Mouse (Mus musculus): Measurements from ENCODE around the gene Retreg1. TPM values are rescaled to one million over a fixed set of nuclear protein-coding genes. Genes with fewer than 3 reads are reported as not detected.
"Not testable (repeated sequence)": the region's sequence is repeated elsewhere in the genome, so short reads cannot be mapped to it uniquely, and the experiment has no call there.

The Retreg1 gene
- polyA plus RNA-seq, 1 experiment from 2014 or later = 2.2 TPM

DNA sequence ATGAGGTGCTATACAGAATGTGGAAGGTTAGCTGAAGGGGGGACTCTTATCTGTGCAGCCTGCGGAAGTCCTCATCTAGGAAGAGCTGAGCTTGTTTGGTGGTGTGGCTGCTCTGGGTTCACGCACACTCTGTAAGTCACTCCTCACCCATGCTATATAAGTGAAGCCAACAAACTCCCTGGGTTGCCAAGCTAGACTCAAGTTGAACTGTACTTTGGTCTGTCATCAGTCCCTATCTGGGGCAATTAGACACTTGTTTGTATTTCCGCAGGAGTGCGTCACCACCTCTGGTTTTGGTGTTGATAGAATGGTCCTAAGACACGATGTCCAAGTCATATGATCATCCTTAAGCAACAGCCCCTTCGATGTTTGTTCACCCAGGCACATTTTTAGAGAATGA is 132.8 kb downstream of the Retreg1 start:
- Histone ChIP-seq H3K36me3 (ENCODE audit: control insufficient read depth, insufficient read depth, low read length) (no peaks in the 10 kb centered on the region), H3K4me1 (replicated peaks; ENCODE audit: control insufficient read depth, insufficient read depth, low read length) (no peaks in the 10 kb centered on the region)
- WGBS = 88% methylated on average over 6 of the region's 6 CpGs

DNA sequence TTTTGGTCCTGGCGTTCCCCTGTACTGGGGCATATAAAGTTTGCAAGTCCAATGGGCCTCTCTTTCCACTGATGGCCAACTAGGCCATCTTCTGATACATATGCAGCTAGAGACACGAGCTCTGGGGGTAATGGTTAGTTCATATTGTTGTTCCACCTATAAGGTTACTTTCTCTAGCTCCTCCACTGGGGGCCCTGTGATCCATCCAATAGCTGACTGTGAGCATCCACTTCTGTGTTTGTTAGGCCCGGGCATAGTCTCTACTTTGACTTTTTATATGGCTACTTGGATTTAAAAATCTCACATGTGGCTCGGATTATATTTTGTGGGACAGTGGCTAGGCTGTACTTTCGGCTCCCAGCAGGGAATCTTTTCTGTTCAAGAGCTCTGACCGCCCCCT is 140.6 kb downstream of the Retreg1 start:
- DNase-seq (ENCODE audit: low spot score); H3K27ac ChIP-seq (ENCODE audit: low read depth, low read length); H3K27me3 ChIP-seq (ENCODE audit: control insufficient read depth, insufficient read depth, low read length); H3K9me3 ChIP-seq (ENCODE audit: control insufficient read depth, low read length); H3K36me3 ChIP-seq (ENCODE audit: control insufficient read depth, insufficient read depth, low read length); H3K4me1 ChIP-seq (replicated peaks; ENCODE audit: control insufficient read depth, insufficient read depth, low read length); ATAC-seq (replicated peaks; ENCODE audit: low FRiP score): not testable (repeated sequence)
- Histone ChIP-seq H3K4me2 (ENCODE audit: low read depth, low read length, severe bottlenecking) (peak overlapping the region; percentile 88), H3K9ac (ENCODE audit: low read length) (peak overlapping the region; percentile 89), H3K4me3 (ENCODE audit: low read depth, low read length) (peak overlapping the region; percentile 96)
- 19% methylated on average over 6 of the region's 6 CpGs for WGBS

More for the DNA sequence above, 132.8 kb downstream of the Retreg1 start:
- no peak for DNase-seq (ENCODE audit: low spot score)
- H3K27ac ChIP-seq (ENCODE audit: low read depth, low read length) = no peak overlapping the region
- no peaks in the 10 kb centered on the region for H3K9me3 ChIP-seq (ENCODE audit: control insufficient read depth, low read length)
- H3K4me3 ChIP-seq (ENCODE audit: low read depth, low read length) = no peak overlapping the region
- no peak overlapping the region for H3K9ac ChIP-seq (ENCODE audit: low read length)
- no peak for ATAC-seq (replicated peaks; ENCODE audit: low FRiP score)
- H3K27me3 ChIP-seq (ENCODE audit: control insufficient read depth, insufficient read depth, low read length) = no peaks in the 10 kb centered on the region
- no peak overlapping the region for H3K4me2 ChIP-seq (ENCODE audit: low read depth, low read length, severe bottlenecking)

DNA sequence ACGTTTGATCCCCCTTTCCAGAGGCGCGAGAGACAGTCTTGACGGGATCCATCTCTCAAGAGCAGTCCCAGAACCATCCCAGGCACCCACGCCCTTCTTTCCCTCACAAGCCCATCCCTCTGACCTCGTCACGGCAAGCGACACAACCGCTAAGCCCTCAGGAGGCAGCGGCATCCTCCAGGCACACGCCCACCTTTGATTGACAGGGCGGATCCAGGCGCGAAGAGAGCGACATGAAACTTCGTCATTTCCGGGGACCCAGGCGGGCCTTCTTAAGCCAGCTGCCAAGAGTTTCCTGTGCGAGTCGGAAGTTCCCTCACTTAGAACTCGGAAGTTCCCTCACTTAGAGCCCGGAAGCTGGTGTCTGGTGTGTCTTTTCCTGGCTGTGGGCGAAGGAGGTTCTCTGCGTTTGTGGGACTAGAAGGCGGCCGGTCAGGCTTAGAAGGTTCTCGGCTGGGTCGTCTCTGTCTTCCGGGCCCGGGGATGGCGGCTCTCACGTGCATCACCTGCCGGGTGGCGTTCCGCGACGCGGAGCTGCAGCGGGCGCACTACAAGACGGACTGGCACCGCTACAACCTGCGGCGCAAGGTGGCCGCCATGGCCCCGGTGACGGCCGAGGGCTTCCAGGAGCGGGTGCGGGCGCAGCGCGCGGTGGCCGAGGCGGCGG is 141.2 kb downstream of the Retreg1 start, which contains the start of gene Zfp622:
TSS of gene Zfp622 (plus strand) at position 300 of the 667 bp plus-strand sequence.
- peak within 1 kb of the TSS; percentile 96 for H3K4me3 ChIP-seq (ENCODE audit: low read depth, low read length)
- no peaks in the 10 kb centered on the region for H3K27me3 ChIP-seq (ENCODE audit: control insufficient read depth, insufficient read depth, low read length)
- peak within 1 kb of the TSS; percentile 74 for H3K27ac ChIP-seq (ENCODE audit: low read depth, low read length)
- H3K36me3 ChIP-seq (ENCODE audit: control insufficient read depth, insufficient read depth, low read length) = no peaks in the 10 kb centered on the region; the same call in 1 of the 2 replicates
- WGBS = under 1% methylated on average over 53 of the region's 57 CpGs
- peak within 1 kb of the TSS; percentile 89 for H3K9ac ChIP-seq (ENCODE audit: low read length)
- no peaks in the 10 kb centered on the region for H3K9me3 ChIP-seq (ENCODE audit: control insufficient read depth, low read length)
- peak; percentile 98 for ATAC-seq (replicated peaks; ENCODE audit: low FRiP score)
- H3K4me2 ChIP-seq (ENCODE audit: low read depth, low read length, severe bottlenecking) = peak within 1 kb of the TSS; percentile 88
- peaks cover 7% of the 10 kb centered on the region; the same call in 1 of the 2 replicates for H3K4me1 ChIP-seq (replicated peaks; ENCODE audit: control insufficient read depth, insufficient read depth, low read length)
- peak; percentile 97 for DNase-seq (ENCODE audit: low spot score)

DNA sequence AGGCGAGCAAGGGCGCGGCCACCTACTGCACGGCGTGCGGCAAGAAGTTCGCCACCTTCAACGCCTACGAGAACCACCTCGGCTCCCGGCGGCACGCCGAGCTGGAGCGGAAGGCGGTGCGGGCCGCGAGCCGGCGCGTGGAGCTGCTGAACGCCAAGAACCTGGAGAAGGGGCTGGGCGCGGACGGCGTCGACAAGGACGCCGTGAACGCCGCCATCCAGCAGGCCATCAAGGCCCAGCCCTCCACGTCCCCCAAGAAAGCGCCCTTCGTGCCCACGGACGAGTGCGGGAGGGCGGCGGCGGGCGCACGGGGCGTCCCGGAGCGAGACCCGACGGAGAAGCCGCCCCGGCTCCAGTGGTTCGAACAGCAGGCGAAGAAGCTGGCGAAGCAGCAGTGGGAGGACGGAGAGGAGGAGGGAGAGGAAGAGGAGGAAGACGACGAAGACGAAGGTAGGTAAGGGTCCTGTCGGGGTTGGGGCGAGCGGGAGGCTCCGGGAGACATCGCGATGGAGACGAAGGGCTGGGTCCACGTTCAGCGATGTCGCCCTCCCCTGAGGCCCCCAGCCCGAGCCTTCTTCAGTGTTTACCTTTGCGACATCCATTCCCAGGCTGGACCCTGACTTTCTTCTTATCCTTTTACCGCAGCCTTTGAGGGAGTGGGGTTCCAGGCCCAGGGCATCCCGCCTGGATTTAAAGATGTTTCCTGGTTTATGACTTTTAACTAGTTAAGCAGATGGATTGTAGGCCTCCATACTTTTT is 141.9 kb downstream of the Retreg1 start:
- Histone ChIP-seq H3K4me3 (ENCODE audit: low read depth, low read length) (peak overlapping the region; percentile 96), H3K4me1 (replicated peaks; ENCODE audit: control insufficient read depth, insufficient read depth, low read length) (peaks cover 7% of the 10 kb centered on the region; the same call in 1 of the 2 replicates), H3K9ac (ENCODE audit: low read length) (peak overlapping the region; percentile 89), H3K36me3 (ENCODE audit: control insufficient read depth, insufficient read depth, low read length) (no peaks in the 10 kb centered on the region; the same call in 1 of the 2 replicates), H3K4me2 (ENCODE audit: low read depth, low read length, severe bottlenecking) (peak overlapping the region; percentile 88), H3K27ac (ENCODE audit: low read depth, low read length) (peak overlapping the region; percentile 74), H3K9me3 (ENCODE audit: control insufficient read depth, low read length) (no peaks in the 10 kb centered on the region), H3K27me3 (ENCODE audit: control insufficient read depth, insufficient read depth, low read length) (no peaks in the 10 kb centered on the region)
- DNase-seq (ENCODE audit: low spot score) (no peak), ATAC-seq (replicated peaks; ENCODE audit: low FRiP score) (no peak)
- WGBS = under 1% methylated on average over 68 of the region's 71 CpGs

DNA sequence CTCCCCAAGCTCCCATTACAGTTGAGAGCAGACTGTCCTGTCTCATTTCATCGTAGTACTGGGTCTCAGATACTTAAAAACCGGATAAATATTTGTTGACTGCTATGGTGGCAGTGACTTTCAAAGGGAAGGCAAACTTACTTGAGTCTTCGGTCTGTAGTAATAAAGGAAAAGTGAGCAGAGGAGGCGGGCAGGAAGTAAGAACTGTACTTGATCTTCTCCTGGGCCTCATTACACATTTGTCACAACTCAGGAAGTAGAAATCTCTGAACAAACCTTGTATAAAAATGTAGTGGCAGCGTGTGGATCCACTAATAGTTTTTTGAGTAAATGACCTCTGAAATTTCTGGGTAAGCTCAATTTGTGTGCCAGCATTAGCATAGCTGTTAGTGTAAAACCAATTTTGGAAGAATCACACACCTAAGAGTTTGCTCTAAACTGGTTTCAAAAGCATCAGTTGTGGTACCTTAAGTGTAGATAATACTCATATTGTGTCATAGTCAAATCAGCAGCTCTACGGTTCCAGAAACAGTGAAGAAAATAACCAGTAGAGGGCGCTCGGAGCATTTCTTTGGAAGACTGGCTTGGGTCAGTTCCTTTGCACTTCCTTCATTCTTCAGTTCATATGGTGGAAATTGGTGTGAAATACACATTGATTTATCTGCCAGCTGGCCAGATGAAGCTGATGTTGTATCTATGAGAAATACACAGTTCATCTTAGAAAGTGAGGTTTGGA is 150.2 kb downstream of the Retreg1 start:
- no peaks in the 10 kb centered on the region for H3K4me1 ChIP-seq (replicated peaks; ENCODE audit: control insufficient read depth, insufficient read depth, low read length)
- no peak overlapping the region for H3K9ac ChIP-seq (ENCODE audit: low read length)
- DNase-seq (ENCODE audit: low spot score) (peak; percentile 63), ATAC-seq (replicated peaks; ENCODE audit: low FRiP score) (0 out of 2 replicates have a peak, but pooled peaks have one; percentile 44)
- no peaks in the 10 kb centered on the region; the same call in 1 of the 2 replicates for H3K36me3 ChIP-seq (ENCODE audit: control insufficient read depth, insufficient read depth, low read length)
- H3K4me2 ChIP-seq (ENCODE audit: low read depth, low read length, severe bottlenecking) = no peak overlapping the region
- H3K27ac ChIP-seq (ENCODE audit: low read depth, low read length) = no peak overlapping the region
- H3K4me3 ChIP-seq (ENCODE audit: low read depth, low read length) = no peak overlapping the region
- 61% methylated on average over 8 of the region's 8 CpGs for WGBS
- H3K27me3 ChIP-seq (ENCODE audit: control insufficient read depth, insufficient read depth, low read length) = no peaks in the 10 kb centered on the region
- no peaks in the 10 kb centered on the region for H3K9me3 ChIP-seq (ENCODE audit: control insufficient read depth, low read length)

DNA sequence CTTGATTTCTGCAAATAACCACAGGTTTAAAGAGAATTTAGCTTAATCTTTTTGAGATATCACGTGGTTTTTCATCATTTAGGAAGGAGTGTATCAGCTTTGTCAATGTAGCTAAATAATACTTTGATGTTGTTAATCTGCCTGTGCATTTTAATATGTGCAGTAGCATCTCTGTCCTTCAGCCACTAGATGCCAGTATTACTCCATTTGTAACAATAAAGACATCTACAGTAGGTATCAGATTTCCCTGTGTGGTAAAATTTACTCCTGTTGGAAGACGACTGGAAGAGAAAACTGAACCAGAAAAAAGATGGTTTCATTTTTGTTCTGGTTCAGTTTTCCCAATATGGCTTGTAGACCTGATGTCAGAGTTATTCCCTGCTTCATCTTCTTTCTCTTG is 152.5 kb downstream of the Retreg1 start:
- H3K4me1 ChIP-seq (replicated peaks; ENCODE audit: control insufficient read depth, insufficient read depth, low read length) = no peaks in the 10 kb centered on the region
- no peaks in the 10 kb centered on the region; the same call in 1 of the 2 replicates for H3K36me3 ChIP-seq (ENCODE audit: control insufficient read depth, insufficient read depth, low read length)
- H3K9me3 ChIP-seq (ENCODE audit: control insufficient read depth, low read length) = no peaks in the 10 kb centered on the region
- no peak overlapping the region for H3K27ac ChIP-seq (ENCODE audit: low read depth, low read length)
- ATAC-seq (replicated peaks; ENCODE audit: low FRiP score) (no peak), DNase-seq (ENCODE audit: low spot score) (no peak)
- no peak overlapping the region for H3K4me2 ChIP-seq (ENCODE audit: low read depth, low read length, severe bottlenecking)
- 46% methylated on average over 2 of the region's 2 CpGs for WGBS
- no peaks in the 10 kb centered on the region for H3K27me3 ChIP-seq (ENCODE audit: control insufficient read depth, insufficient read depth, low read length)
- H3K9ac ChIP-seq (ENCODE audit: low read length) = no peak overlapping the region
- no peak overlapping the region for H3K4me3 ChIP-seq (ENCODE audit: low read depth, low read length)

DNA sequence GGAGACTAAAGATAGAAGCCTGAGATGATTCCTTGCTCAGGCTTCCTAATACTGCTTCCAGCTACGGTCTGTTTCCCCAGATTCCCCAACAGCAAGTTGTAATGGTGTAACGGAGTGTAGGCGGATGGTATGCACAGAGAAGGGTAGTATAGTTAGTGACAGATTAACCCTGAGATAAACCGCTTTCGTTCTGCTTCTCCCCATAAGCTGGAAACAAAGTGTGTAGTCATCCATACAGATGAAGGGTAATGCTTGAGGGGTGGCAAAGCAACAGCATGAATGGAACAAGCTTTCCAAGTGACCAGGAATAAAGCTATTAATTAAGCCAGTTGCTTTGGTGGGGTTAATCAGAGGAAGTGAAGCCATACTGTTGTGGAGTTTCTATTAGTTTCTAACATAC is 156.6 kb downstream of the Retreg1 start:
- 17% methylated on average over 5 of the region's 5 CpGs for WGBS

DNA sequence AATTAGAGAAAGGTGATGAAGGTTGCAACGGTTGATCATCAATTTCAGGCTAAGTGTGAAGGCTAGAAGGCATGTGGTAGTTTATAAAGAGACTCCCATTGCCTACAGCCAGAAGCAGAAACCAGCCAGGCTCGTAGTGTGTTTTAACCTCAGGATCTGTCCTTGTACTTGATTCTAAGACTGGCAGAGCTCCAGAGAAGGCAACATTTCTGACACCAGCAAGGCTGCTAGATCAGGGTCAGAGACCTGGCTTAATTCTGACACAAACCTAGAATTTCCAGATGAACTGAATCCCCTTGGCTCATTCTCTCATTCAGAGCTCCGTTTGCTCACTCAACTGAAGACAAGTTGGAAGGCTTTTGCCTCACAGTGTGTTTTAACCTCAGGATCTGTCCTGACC is 165.6 kb downstream of the Retreg1 start:
- no peak overlapping the region for H3K9ac ChIP-seq (ENCODE audit: low read length)
- no peak overlapping the region for H3K4me3 ChIP-seq (ENCODE audit: low read depth, low read length)
- DNase-seq (ENCODE audit: low spot score) (no peak), ATAC-seq (replicated peaks; ENCODE audit: low FRiP score) (no peak)
- no peaks in the 10 kb centered on the region for H3K36me3 ChIP-seq (ENCODE audit: control insufficient read depth, insufficient read depth, low read length)
- H3K27me3 ChIP-seq (ENCODE audit: control insufficient read depth, insufficient read depth, low read length) = no peaks in the 10 kb centered on the region
- WGBS = 86% methylated on average over 3 of the region's 3 CpGs
- H3K27ac ChIP-seq (ENCODE audit: low read depth, low read length) = no peak overlapping the region
- no peaks in the 10 kb centered on the region for H3K9me3 ChIP-seq (ENCODE audit: control insufficient read depth, low read length)
- H3K4me2 ChIP-seq (ENCODE audit: low read depth, low read length, severe bottlenecking) = no peak overlapping the region
- H3K4me1 ChIP-seq (replicated peaks; ENCODE audit: control insufficient read depth, insufficient read depth, low read length) = no peaks in the 10 kb centered on the region

More for the DNA sequence above, 156.6 kb downstream of the Retreg1 start:
- not testable (repeated sequence) for H3K27me3 ChIP-seq (ENCODE audit: control insufficient read depth, insufficient read depth, low read length); DNase-seq (ENCODE audit: low spot score); H3K9ac ChIP-seq (ENCODE audit: low read length); H3K36me3 ChIP-seq (ENCODE audit: control insufficient read depth, insufficient read depth, low read length); H3K9me3 ChIP-seq (ENCODE audit: control insufficient read depth, low read length); H3K4me2 ChIP-seq (ENCODE audit: low read depth, low read length, severe bottlenecking); H3K27ac ChIP-seq (ENCODE audit: low read depth, low read length); H3K4me3 ChIP-seq (ENCODE audit: low read depth, low read length); H3K4me1 ChIP-seq (replicated peaks; ENCODE audit: control insufficient read depth, insufficient read depth, low read length)
- ATAC-seq (replicated peaks; ENCODE audit: low FRiP score) = peak; percentile 64

Measured in forebrain, embryonic 11.5 days (tissue).